In genomic region chr11:120617519-120618112, GRCm38 (mm10) we compare ENCODE assay signal across 8 mouse cellular contexts. TPM values are rescaled to one million over a fixed set of nuclear protein-coding genes. Genes with fewer than 3 reads are reported as not detected.
A peak's percentile ranks its signal among the peaks of the same experiment; 100 is the strongest.
DNase-seq lines count a peak whose midpoint lies in the region; ATAC-seq and TF ChIP-seq lines count a peak whose summit lies in the region.

TSS of gene Pcyt2 (minus strand) at chr11:120617936.

- no peaks in the 10 kb centered on the region for H3K27me3 ChIP-seq in MEL (ENCODE audit: control insufficient read depth in 1 of 2, insufficient read depth in 2 of 2, low read length in 2 of 2)
- H3K27me3 ChIP-seq in cerebellum, adult 2 months (ENCODE audit: control insufficient read depth, insufficient read depth, low read length) = no peaks in the 10 kb centered on the region
- no peaks in the 10 kb centered on the region for H3K27me3 ChIP-seq in lung, embryonic 16.5 days (ENCODE audit: control insufficient read depth, insufficient read depth, low read depth, low read length)

- H3K9me3 ChIP-seq in MEL (replicated peaks; ENCODE audit: insufficient read depth, low read length) = no peaks in the 10 kb centered on the region
- no peaks in the 10 kb centered on the region for H3K9me3 ChIP-seq in lung, embryonic 16.5 days (ENCODE audit: control insufficient read depth, low read length)

- peak within 1 kb of the TSS; percentile 69 for H3K4me2 ChIP-seq in lung, embryonic 16.5 days (ENCODE audit: low read depth, low read length)

- no peak; a peak in 1 of 4 replicates for TF ChIP-seq EP300 in MEL (IDR thresholded peaks at IDR 0.05; ENCODE audit: low read depth in 1 of 2, low read length in 2 of 2)

- peak; percentile 89 to 92 for TF ChIP-seq POLR2A in MEL (IDR thresholded peaks at IDR 0.05; ENCODE audit: control insufficient read depth in 1 of 2, insufficient read depth in 1 of 2, low read depth in 1 of 2, low read length in 2 of 2, poor library complexity in 1 of 2)
- peak; percentile 89 for TF ChIP-seq POLR2A in cerebellum, adult 2 months (IDR thresholded peaks at IDR 0.05; ENCODE audit: borderline replicate concordance, insufficient read depth, low read length)

- no peak for TF ChIP-seq CTCF in MEL (IDR thresholded peaks at IDR 0.05 in 2 of 3, conservative IDR thresholded peaks at IDR 0.05 in 1 of 3; ENCODE audit: control insufficient read depth in 1 of 3, insufficient read depth in 1 of 3, low read depth in 2 of 3, low read length in 3 of 3, poor library complexity in 1 of 3, severe bottlenecking in 1 of 3)
- TF ChIP-seq CTCF in cerebellum, adult 2 months (IDR thresholded peaks at IDR 0.05; ENCODE audit: borderline replicate concordance, insufficient read depth, low read depth, low read length) = no peak

- H3K9ac ChIP-seq in MEL (ENCODE audit: control insufficient read depth, low read depth, low read length, poor library complexity, severe bottlenecking) = peak within 1 kb of the TSS; percentile 90
- H3K9ac ChIP-seq in lung, embryonic 16.5 days (ENCODE audit: low read length) = peak within 1 kb of the TSS; percentile 83

- peak; percentile 97 for DNase-seq in MEL (ENCODE audit: low read depth, low spot score)
- DNase-seq in cerebellum, adult 2 months = peak; percentile 94 to 95
- peak; percentile 89 for DNase-seq in forelimb bud, embryonic 11.5 days (ENCODE audit: low read depth, low spot score)
- peak; percentile 75 for DNase-seq in layer of hippocampus, adult 9-10 months (ENCODE audit: low spot score)
- peak; percentile 53 for DNase-seq in ovary, postnatal 10 days (ENCODE audit: low spot score)
- DNase-seq in thymus, postnatal 10 days (ENCODE audit: low spot score in 2 of 2) = peak; percentile 89 to 92

- peaks cover 23% of the 10 kb centered on the region for H3K79me2 ChIP-seq in MEL (ENCODE audit: control insufficient read depth, insufficient read depth, low read length, poor library complexity)

- peaks cover 0 to 10% of the 10 kb centered on the region in 2 experiments; a peak in 3 of 4 replicates for H3K4me1 ChIP-seq in MEL (ENCODE audit: control insufficient read depth in 1 of 2, insufficient read depth in 2 of 2, low read length in 2 of 2)
- peaks cover 29% of the 10 kb centered on the region for H3K4me1 ChIP-seq in cerebellum, adult 2 months (ENCODE audit: control insufficient read depth, insufficient read depth, low read length)
- peaks cover 8% of the 10 kb centered on the region for H3K4me1 ChIP-seq in lung, embryonic 16.5 days (replicated peaks; ENCODE audit: control insufficient read depth, insufficient read depth, low read length)

- peak within 1 kb of the TSS; percentile 88 to 93 for H3K4me3 ChIP-seq in MEL (ENCODE audit: control insufficient read depth in 1 of 2, insufficient read depth in 1 of 2, low read depth in 2 of 2, low read length in 2 of 2)
- H3K4me3 ChIP-seq in cerebellum, adult 2 months (replicated peaks; ENCODE audit: insufficient read depth, low read depth, low read length) = peak within 1 kb of the TSS; percentile 73
- H3K4me3 ChIP-seq in lung, embryonic 16.5 days (ENCODE audit: low read length) = peak within 1 kb of the TSS; percentile 85

- ATAC-seq in hematopoietic stem cell, adult 5-6 weeks (replicated peaks in 1 of 2; ENCODE audit: insufficient read depth in 1 of 2, low FRiP score in 2 of 2, low TSS enrichment in 1 of 2, low read depth in 1 of 2, poor library complexity in 2 of 2, severe bottlenecking in 2 of 2) = peak; percentile 94
- peak; percentile 96 for ATAC-seq in lung, embryonic 16.5 days (ENCODE audit: low read depth)

- H3K27ac ChIP-seq in MEL (ENCODE audit: control insufficient read depth, low read depth, low read length) = peak within 1 kb of the TSS; percentile 57
- H3K27ac ChIP-seq in cerebellum, adult 2 months (ENCODE audit: insufficient read depth, low read length) = peak within 1 kb of the TSS; percentile 80
- H3K27ac ChIP-seq in lung, embryonic 16.5 days (ENCODE audit: low read length) = no peak within 1 kb of the TSS

- peaks cover 4 to 8% of the 10 kb centered on the region in 2 experiments for H3K36me3 ChIP-seq in MEL (ENCODE audit: control insufficient read depth in 1 of 2, insufficient read depth in 2 of 2, low read length in 2 of 2)
- H3K36me3 ChIP-seq in lung, embryonic 16.5 days (ENCODE audit: control insufficient read depth, insufficient read depth, low read length) = peaks cover 20% of the 10 kb centered on the region

- WGBS in cerebellum, adult 2 months = under 1% methylated on average over 56 of the region's 56 CpGs
- WGBS in lung, embryonic 16.5 days = under 1% methylated on average over 54 of the region's 56 CpGs

- TF ChIP-seq RAD21 in MEL (IDR thresholded peaks at IDR 0.05; ENCODE audit: low read depth, low read length) = no peak

TF ChIP-seq in MEL, 35 proteins besides CTCF, POLR2A, EP300 and RAD21:
- peak; percentile 76 for TF ChIP-seq HCFC1 (IDR thresholded peaks at IDR 0.05; ENCODE audit: low read depth, low read length)
- 0 out of 2 replicates have a peak, but pooled peaks have one; percentile 8 for TF ChIP-seq ELF1 (IDR thresholded peaks at IDR 0.05; ENCODE audit: low read depth, low read length)
- TF ChIP-seq UBTF (IDR thresholded peaks at IDR 0.05; ENCODE audit: borderline replicate concordance, insufficient read depth, low read depth, low read length) = no peak
- TF ChIP-seq USF2 (IDR thresholded peaks at IDR 0.05; ENCODE audit: borderline replicate concordance in 1 of 2, insufficient read depth in 1 of 2, low read depth in 1 of 2, low read length in 2 of 2) = no peak
- no peak; the same call in 1 of the 2 replicates for TF ChIP-seq KAT2A (conservative IDR thresholded peaks at IDR 0.05; ENCODE audit: low read depth, low read length)
- TF ChIP-seq MAX (IDR thresholded peaks at IDR 0.05; ENCODE audit: low read length) = peak; percentile 87
- TF ChIP-seq SMC3 (IDR thresholded peaks at IDR 0.05; ENCODE audit: low read depth, low read length) = no peak
- TF ChIP-seq TCF12 (IDR thresholded peaks at IDR 0.05; ENCODE audit: low read depth, low read length) = peak; percentile 65; the same call in 1 of the 2 replicates
- TF ChIP-seq TBP (IDR thresholded peaks at IDR 0.05; ENCODE audit: low read depth, low read length) = no peak
- peak; percentile 80 for TF ChIP-seq MXI1 (IDR thresholded peaks at IDR 0.05; ENCODE audit: low read depth, low read length)
- no peak; the same call in 1 of the 2 replicates for TF ChIP-seq MYC (IDR thresholded peaks at IDR 0.05; ENCODE audit: low read depth, low read length)
- peak; percentile 87 for TF ChIP-seq NRF1 (IDR thresholded peaks at IDR 0.05; ENCODE audit: insufficient read depth, low read depth, low read length, poor library complexity, severe bottlenecking)
- no peak for TF ChIP-seq ZNF384 (IDR thresholded peaks at IDR 0.05; ENCODE audit: low read depth, low read length)
- TF ChIP-seq MEF2A (IDR thresholded peaks at IDR 0.05; ENCODE audit: extremely low read depth, insufficient replicate concordance, low read depth, low read length, poor library complexity, severe bottlenecking) = no peak
- TF ChIP-seq ZKSCAN1 (IDR thresholded peaks at IDR 0.05; ENCODE audit: low read depth, low read length) = no peak
- peak; percentile 86 for TF ChIP-seq SIN3A (IDR thresholded peaks at IDR 0.05; ENCODE audit: low read length)
- peak; percentile 92 for TF ChIP-seq ZMIZ1 (IDR thresholded peaks at IDR 0.05; ENCODE audit: low read depth, low read length)
- TF ChIP-seq GATA1 (IDR thresholded peaks at IDR 0.05; ENCODE audit: low read depth, low read length) = 0 out of 2 replicates have a peak, but pooled peaks have one; percentile 0
- no peak for TF ChIP-seq JUND (IDR thresholded peaks at IDR 0.05; ENCODE audit: low read depth, low read length)
- TF ChIP-seq CHD1 (IDR thresholded peaks at IDR 0.05; ENCODE audit: low read depth, low read length) = no peak
- TF ChIP-seq E2F4 (IDR thresholded peaks at IDR 0.05; ENCODE audit: borderline replicate concordance, low read depth, low read length) = no peak
- TF ChIP-seq TAL1 (IDR thresholded peaks at IDR 0.05; ENCODE audit: low read length) = no peak
- peak; percentile 59; the same call in 1 of the 2 replicates for TF ChIP-seq MAZ (IDR thresholded peaks at IDR 0.05; ENCODE audit: low read depth, low read length)
- TF ChIP-seq USF1 (IDR thresholded peaks at IDR 0.05; ENCODE audit: low read depth, low read length) = peak; percentile 57
- no peak for TF ChIP-seq MYB (IDR thresholded peaks at IDR 0.05; ENCODE audit: low read depth, low read length)
- TF ChIP-seq MAFK (IDR thresholded peaks at IDR 0.05; ENCODE audit: borderline replicate concordance, low read depth, low read length) = no peak
- TF ChIP-seq ETS1 (IDR thresholded peaks at IDR 0.05; ENCODE audit: low read depth, low read length) = 0 out of 2 replicates have a peak, but pooled peaks have one; percentile 11
- peak; percentile 91 for TF ChIP-seq NELFE (IDR thresholded peaks at IDR 0.05; ENCODE audit: low read depth, low read length)
- 0 out of 2 replicates have a peak, but pooled peaks have one; percentile 20 for TF ChIP-seq CHD2 (IDR thresholded peaks at IDR 0.05; ENCODE audit: low read length)
- TF ChIP-seq GABPA (IDR thresholded peaks at IDR 0.05; ENCODE audit: low read depth, low read length) = no peak
- peak; percentile 98 for TF ChIP-seq POLR2AphosphoS2 (IDR thresholded peaks at IDR 0.05; ENCODE audit: low read length)
- no peak for TF ChIP-seq RCOR1 (IDR thresholded peaks at IDR 0.05; ENCODE audit: low read depth, low read length)
- TF ChIP-seq POLR2AphosphoS5 (IDR thresholded peaks at IDR 0.05; ENCODE audit: borderline replicate concordance, low read depth, low read length) = peak; percentile 73; the same call in 1 of the 2 replicates
- no peak for TF ChIP-seq ZC3H11A (IDR thresholded peaks at IDR 0.05; ENCODE audit: low read depth, low read length)
- no peak for TF ChIP-seq BHLHE40 (IDR thresholded peaks at IDR 0.05; ENCODE audit: borderline replicate concordance, low read depth, low read length)

RNA-seq across cellular contexts. Expression of gene Pcyt2, which starts in this region (rescaled TPM):
- total RNA-seq in MEL (2012; rRNA removed) = 71.8 and 86.7 TPM in 2 replicates
- polyA plus RNA-seq in MEL (2012; ENCODE audit: insufficient read depth in 1 of 2, insufficient read length in 2 of 2, low read depth in 1 of 2, low replicate concordance in 2 of 2, missing spikeins in 1 of 2) = 10 to 100 TPM in 1 of 2 experiments, not detected in 1; 87.3 TPM
- polyA plus RNA-seq in cerebellum, adult 2 months (2012; rRNA removed) = 401 and 403 TPM in 2 replicates
- total RNA-seq in hematopoietic stem cell, adult 5-6 weeks (2017) = 38.6 and 41.7 TPM in 2 replicates
- 104 and 117 TPM in 2 replicates for polyA plus RNA-seq in lung, embryonic 16.5 days (2015; fragmentation: Nextera tagmentation; extraction: Ambion mirVana)
